Mouse (Mus musculus) forelimb bud, embryonic 11.5 days (tissue): ENCODE measurements around the gene Csf2rb.

Experiments used
- DNase-seq: peaks from one replicate; pipeline ENCODE4 v3.0.0-alpha.2; 2012; ENCODE audit warnings: low read depth, low spot score

The Csf2rb gene

DNA sequence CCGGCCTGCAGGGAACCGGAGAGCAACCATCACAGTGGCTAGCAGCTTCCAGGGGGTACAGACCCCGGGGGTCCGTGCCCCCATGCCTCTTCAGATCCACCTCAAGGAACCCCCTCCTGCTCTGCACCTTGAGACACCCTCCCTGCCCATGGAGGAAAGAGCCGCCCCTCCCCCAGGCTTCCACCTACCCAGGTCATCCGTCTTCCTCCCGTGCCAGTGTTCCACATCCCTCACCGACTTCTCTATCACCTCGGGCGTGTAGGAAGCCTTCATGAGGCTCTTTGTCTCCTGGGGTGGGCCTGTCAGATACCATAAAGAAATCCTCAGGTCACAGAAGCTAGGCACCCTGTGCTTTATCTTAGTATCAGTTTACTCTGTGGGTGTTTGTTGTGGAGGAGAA lies 53.0 kb downstream of the Csf2rb start:
- no peak for DNase-seq

DNA sequence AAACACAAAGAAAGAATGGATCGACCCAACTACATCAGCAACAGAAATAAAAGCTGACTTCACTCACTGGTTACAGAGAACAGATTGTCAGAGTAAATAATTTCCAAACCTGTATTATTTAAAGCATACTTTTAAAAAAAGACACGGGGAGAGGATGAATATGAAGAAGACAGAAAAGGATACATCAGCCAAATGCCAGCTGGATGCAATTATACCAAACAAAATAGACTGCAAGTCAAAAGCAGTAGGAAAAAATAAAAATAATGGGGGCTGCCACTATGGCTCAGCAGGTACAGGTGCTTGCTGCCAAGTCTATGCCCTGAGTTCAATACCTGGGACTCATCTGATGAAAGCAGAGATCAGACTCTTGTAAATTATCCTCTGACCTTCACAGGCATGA lies 54.7 kb downstream of the Csf2rb start:
- no peak for DNase-seq

DNA sequence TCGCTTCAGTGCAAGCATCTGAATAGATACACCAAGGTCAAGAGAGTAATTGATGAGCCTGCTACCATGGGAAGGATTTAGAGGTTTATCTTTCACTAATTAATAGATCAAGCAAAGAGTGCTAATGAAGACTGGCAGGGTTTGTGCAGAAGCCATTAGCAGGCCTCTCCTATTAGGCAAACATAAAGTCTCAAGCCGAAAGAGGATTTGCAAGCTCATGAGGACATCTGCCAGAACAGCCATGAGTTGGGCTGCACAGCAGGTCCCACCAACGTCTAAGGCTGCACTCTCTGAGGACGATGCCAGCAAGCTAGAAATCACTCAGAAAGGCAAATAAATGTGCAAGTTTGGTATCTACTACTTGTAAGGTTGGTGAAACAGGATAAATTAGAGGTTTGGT lies 55.2 kb downstream of the Csf2rb start:
- DNase-seq: no peak

DNA sequence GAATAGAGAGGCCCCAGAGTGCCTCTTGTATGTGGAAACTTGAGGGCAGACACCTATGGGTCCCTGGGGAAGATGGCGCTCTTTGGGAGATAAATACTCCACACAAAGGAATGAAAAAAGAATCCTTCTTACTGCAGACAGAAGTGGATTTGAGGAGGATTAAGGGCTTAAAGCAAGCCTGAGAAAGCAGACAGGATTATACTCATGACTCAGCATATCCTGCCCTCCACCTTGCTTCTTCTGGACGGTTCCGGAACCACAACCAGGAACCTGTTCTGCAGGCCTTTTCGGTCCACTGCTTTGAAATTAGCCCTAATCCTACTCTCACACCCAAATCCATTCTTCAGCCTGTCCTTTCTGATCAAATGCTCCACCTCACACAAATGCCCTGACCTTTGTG lies 56.6 kb downstream of the Csf2rb start:
- DNase-seq: no peak

DNA sequence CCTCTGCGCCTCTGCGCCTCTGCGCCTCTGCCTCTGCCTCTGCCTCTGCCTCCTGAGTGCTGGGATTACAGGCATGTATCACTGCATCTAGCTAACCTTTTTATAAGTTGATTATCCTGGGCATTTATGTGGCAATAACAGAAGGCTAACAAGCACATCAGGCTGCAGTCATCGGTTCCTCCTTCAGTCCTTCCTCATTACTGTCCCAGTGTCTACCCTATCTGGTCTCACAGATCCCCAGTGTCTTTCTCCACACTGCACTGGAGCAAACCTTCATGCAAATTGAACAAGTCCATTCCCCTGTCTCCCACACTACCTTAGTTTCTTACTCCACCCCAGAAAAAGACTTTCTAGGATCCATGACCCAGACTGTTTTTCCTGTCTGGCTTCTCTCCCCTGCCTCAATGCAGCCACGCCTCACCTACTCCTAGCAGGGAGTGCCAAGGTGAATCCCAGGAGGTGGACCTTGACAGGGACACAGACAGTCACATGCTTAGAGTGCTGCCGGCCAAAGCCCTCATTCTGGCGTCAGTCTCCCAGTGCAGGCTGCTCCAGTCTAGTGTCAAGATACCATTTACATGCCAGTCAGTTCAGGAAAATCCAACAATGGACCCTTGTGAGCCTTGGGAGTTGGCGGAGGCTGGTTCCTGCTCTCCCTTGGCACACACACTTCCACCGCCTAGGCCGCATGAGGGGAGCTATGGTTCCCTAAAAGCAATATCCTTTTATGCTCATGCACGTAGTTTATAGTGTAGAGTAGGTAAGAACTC lies 58.1 kb downstream of the Csf2rb start:
- no peak for DNase-seq

DNA sequence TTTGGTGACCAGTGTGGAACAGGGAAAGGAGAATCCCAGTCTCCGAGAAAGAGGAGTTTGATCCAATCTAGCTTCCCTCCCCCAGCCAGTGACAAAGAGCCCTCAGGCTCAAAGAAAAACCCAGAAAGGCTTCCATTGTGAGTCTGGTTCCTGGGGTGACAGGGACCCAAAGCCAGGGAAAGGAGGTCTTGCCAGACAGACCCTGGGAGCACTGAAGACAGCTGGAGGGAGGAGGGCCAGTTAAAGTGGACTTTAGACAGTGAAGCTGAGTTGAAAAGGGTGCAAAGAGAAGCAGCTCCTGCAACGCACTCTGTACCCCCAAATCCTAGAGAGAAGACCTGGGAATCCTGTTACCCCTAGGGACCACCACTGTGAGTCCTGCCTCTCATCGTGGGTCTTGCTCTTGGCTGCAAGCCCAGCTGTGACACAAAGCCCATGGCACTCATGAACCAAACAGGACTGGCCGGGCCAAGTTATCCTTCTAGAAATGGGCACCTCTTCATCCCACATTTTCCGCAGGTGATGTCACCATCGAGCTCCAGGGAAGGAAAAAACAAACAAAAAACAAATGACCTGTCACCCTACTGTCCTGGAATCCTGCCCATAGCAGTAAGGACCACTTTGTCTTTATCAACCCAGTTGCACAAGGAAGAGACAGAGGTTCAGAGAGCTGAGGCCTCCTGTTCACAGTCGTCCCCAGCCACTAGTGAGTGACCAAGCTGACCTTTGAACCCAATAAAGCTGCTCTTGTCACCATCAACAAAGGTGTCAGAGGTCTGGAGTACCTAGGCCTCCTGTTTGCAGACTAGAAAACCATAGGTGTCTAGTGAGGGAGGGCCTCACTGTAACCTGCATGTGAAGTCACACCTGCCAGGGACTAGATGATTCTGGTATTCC lies 58.9 kb downstream of the Csf2rb start:
- no peak for DNase-seq

DNA sequence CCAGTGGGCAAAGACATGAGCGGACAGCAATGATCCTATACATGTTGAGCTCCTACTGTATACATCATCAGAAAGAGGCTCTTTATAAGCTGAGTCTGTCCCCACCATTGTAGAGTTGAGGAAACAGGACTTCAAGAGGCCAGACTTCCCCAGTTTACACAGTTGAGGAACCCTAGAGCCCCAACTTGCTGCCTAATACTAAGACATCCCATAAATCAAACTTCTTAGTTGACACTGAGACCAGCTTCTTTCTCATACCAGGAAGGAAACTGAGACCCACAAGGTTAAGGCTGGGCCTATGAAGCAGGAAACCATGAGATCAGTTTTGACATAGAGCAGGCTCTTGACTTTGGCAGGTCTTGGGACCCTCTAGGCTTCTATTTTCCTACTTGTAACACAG lies 60.0 kb downstream of the Csf2rb start:
- DNase-seq: no peak

DNA sequence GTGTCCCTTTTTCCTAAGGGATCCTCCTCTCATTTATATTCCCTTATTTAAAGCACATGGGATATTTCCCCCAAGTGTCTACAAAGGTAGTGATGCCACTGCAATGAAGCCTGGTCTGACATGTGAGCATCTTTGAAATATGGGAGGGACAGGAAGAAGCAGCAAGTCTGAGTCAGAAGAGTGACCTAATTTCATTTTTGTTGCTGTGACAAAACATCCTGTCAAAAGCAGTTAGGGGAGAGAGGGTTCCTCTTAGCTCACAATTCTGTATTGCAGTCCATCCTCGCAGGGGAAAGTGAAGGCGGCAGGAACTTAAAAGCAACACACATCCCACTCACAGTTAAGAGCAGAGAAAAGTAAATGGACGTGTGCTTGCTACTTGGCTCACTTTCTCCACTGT lies 65.3 kb downstream of the Csf2rb start:
- DNase-seq: no peak

DNA sequence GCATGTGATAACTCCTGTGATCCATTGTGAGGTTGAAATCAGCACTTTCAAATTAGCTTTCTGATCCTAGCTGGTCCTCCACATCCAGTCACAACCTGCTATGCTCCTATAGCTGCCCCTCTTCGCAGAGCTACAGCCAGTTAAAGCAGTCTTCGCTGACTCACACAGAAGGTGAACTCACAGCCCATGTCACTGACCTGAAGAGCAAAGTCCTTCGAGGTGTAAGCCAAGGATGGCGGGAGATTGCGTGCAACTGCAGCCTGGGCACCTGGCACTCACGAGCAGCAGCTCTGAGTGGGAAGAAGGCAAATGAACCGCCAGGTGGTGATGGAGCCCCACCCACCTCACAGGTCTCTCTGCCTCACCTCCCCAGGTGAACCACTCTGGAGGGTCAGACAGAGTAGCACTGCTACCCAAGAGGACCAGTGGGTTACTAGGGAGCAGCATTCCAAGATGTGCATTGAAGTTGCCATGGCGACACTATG lies 70.0 kb downstream of the Csf2rb start, which contains the start of gene Tex33:
Gene Tex33, minus strand, starts transcription at position 435 of the 485 bp plus-strand sequence.
- no peak for DNase-seq

DNA sequence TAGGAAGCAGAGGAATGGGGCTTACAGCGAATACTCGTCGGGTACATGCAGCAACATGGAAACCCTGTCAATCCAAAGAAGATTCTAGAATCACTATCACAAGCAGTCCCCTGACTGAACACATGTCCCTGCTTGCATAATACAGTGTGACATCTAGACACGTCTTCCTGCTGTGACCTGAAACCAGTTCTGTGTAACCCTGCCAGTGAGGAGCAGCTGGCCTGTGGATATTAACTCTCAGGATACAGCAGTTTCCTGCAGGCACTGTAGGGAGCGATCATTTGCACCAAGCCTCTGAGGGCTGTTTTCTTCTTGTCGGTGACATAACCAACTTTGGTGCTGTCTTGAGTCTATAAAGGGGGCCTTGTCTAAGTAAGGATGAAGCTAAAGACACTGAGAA lies 75.8 kb downstream of the Csf2rb start:
- DNase-seq: no peak

DNA sequence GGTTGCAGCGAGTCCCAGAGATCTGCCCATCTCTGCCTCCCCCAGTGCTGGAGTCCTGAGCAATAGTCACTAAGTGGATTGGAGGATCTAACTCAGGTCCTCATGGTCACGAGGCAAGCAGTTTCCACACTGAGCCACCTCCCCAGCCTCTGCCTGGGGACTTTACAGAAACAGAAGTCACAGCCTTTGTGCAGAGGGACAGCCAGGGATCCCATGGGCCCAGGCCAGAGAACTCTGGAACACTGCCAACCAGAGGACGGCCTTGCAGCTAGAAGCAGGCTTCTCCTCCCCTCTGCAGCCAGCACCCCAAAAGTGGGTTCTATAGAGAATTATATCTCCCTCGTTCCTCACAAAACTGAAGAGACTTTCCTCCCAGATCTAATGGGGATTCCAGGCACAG lies 76.4 kb downstream of the Csf2rb start:
- no peak for DNase-seq

DNA sequence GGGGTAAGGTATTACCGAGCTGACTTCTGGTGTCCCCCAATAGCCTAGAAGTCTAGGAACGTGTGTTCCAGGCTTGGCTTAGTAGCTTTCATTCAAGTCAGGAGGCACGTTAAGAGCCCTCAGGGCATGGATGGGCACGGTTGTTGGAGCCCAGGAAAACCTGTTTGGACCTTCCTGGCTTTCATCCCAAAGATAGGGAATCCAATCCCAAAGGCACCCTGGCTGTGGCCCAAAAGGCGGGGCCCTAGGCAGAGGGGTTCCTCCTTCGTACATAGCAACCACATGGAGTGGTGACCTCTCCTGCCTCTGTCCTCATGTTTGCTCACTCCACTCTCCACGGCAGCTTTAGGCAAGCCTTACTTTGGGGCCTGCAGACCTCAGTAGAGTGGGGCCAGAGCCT lies 76.9 kb downstream of the Csf2rb start:
- DNase-seq: no peak

DNA sequence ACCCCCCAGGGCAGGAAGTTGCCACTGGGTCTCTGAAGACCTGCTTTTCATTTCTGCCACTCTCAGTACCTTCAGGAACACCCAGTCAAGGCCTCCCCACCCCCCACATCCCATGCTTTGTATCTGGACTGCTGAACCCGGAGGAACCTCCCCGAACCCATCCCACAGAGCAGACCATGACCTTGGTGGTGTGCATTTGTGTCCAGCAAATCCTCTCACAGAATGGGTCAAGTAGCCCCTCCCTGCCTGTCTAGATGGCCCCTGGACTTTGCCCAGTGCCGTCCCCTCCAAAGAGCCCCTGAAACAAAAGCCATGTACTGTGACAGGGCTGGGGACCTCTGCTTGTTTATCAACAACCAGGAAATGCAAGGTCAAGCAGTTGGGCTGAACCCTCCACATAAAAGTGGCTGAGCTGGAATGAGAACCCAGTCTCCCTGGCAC lies 77.8 kb downstream of the Csf2rb start:
- no peak for DNase-seq
